Mouse (Mus musculus): ENCODE measurements at regions not wholly inside any gene's neighbourhood (a gene's known extent, or its start where the extent isn't known, plus 50 kb on each side); places are given as distances from the start of the nearest gene placed in this dataset.

DNA sequence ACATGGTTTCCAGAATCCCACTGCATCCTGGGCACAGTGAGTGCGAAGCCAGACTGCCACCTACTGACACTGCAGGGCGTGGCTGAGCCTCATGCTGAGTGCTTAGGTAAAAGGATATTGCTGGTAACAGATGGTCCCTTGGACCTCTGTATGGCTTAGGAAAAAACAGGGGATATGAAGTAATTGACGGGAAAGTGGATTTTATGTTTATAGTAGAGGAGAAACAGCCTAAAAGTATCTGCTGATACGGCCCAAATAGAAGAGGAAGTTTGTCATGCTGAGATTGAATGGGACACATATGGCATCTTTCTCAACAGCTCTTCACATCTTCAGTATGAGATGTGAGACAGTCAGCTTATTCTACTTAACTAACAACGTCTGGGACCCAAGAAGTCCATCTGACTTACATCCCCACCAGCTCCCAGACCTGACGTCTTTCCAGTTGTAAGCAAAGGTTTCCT lies 182.1 kb downstream of the Rap2a start:
- no peak for DNase-seq (ENCODE audit: low read depth in 2 of 2, low spot score in 2 of 2)

DNA sequence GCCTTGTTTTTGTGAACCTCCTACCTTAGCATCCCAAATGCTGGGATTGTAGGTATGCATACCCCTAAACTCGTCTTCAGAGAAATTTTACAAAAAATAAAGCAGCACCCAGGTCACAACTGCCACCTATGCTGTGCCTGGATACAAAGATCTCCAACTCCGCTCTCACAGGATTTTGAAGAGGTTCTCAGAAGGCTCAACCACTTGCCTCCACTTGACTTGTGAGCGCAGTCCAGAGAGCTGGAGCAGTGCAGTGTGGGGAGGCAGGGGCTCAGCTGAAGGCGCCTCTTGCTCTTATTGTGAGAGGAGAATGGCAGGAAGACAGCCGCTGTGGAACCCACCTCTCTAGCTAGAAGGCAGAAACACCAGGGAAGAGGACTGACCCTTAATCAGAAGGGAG lies 182.9 kb downstream of the Rap2a start:
- no peak for DNase-seq (ENCODE audit: low read depth in 2 of 2, low spot score in 2 of 2)

DNA sequence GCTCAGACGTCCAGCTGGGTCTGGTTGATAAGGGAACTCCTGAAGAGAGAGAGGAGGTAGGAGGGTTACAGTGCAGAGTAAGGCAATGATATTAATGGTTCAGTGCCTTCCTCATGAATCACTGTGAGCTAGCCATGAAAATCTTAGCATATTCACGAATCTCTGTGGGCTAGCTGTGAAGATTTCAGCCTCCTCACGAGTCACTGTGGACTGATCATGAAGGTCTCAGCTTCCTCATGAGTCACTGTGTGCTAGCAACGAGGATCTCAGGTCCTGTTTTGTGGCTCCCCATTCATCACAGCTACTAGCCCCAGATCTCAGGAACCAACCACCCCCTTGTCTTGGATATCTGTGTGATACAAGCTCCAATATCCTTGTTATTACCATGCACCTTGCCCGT lies 191.4 kb downstream of the Rap2a start:
- no peak for DNase-seq (ENCODE audit: low read depth in 2 of 2, low spot score in 2 of 2)

DNA sequence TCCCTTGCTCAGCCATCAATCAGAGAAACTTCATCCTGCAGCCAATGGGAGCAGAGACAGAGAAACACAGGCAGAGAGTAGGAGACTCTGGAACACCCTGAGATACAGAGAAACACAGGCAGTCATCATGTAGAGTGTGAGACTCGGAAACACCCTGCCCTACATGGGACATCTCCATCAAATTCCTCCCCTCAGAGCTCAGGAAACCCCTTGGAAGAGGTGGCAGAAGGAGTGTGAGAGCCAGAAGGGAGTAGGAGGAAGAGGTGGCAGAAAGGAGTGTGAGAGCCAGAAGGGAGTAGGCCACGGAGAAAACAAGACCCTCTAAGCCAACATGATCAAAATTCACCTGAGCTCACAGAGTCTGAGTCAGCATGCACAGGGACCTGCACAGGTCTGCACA lies 197.5 kb downstream of the Rap2a start:
- no peak for DNase-seq (ENCODE audit: low read depth in 2 of 2, low spot score in 2 of 2)

DNA sequence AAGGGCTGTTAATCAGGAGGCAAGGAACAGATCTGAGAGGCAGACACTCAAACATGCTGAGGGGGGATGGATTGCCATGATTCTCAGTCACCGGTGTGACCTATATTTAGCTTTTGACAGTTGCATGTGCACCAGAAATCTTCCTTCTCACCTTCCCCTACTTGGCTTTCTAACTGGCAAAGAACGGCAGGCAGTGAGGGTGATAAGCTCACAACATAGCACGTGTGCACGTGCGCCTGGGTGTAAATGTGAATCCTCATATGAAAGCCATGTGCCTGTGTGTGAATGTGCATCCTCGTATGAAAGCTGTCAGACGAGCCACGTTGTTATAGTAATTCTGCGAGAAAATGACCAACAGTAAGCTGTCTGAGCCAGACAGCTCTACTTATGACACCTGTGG lies 200.3 kb downstream of the Rap2a start:
- DNase-seq (ENCODE audit: low read depth in 2 of 2, low spot score in 2 of 2): no peak

DNA sequence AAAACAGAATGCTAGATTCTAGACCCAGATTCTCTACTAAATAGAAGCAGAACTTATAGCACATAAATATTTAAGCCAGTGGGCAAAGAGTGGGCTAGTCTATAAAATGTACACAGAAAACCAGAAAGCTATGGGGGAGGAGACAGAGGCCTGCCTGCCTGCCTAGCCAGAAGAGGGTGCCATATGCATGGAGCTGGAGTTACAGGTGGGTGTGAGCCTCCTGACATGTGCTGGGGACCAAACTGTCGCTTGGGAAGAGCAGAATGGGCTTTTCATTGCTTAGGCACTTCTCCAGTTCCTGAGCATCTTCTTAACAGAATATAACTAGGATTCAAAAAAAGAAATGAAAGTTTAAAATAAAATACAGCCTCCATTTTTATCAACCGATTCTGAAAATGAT lies 200.8 kb downstream of the Rap2a start:
- no peak for DNase-seq (ENCODE audit: low read depth in 2 of 2, low spot score in 2 of 2)

DNA sequence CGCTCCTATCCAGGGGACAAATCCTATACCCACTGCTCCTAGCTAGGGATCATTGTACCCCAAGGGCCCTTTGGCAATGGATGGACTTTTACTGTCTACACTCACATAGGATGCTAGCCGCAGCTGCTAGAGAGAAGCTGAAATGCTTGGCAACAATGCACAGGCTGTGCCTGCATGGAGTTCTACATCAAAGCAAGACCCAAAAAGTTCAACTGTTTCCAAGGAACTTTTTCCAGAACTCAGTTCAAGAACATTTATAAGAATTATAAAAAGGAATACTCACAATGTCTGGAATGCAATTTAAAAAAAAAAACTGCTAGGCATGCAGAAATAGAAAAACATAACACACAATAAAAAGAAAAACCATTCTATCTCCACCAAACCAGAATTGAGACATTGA lies 202.0 kb downstream of the Rap2a start:
- DNase-seq (ENCODE audit: low read depth in 2 of 2, low spot score in 2 of 2): no peak

DNA sequence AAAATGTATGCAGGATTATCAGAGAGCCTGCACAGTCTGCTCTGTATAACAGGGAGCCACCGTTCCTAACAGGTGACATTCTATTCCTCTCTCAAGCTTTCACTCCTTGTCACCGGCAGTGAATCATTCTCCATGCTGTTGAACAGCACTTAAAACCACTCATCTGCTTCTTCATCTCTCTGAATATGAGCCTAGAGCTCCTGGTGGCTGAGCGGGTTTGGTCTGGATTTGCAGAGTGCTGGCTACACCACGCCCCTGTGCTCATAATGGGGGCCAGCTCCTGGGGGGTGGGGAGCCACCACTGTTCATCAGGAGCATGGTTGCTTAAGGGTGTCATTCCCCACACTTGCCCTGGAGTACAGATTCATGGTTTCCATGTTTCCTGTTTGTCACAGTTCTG lies 207.0 kb downstream of the Rap2a start:
- no peak for DNase-seq (ENCODE audit: low read depth in 2 of 2, low spot score in 2 of 2)

DNA sequence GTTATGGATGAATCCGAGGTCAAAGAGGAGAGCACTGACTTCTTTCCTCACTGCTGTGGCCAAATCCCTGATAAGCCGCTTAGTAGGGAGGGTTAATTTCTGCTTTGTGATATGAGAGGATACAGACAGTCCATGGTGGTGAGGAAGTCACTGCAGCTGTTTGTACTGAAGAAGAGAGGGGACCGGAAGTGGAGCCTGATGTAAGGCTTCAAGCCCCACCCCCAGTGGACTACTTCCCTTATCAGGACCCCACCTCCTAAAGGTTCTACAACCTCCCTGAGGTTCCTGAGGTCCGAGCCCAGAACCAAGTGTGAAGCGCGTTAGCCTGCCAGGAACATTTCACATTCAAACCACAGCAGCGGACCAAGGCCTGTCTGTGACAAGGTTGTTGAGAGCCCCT lies 207.6 kb downstream of the Rap2a start:
- no peak for DNase-seq (ENCODE audit: low read depth in 2 of 2, low spot score in 2 of 2)

DNA sequence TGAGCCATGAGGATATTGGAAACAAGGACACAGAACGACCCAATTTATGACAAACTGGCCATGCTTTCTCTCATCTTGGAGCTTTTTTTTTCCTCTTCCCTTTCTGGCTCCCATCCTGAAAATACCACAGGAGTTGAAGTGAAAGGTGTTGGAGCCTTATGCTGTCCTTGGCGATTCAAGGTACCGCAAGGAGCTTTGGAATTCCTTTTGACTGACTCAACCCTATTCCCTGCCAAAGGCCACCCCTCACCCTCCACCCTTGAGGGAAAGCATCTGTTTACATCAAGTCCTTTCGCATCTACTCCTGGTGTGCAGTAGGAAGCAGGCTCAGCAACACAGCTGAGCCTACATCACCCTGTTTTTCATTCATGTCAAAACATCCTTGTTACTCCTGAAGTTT lies 208.5 kb downstream of the Rap2a start:
- DNase-seq (ENCODE audit: low read depth in 2 of 2, low spot score in 2 of 2): no peak

DNA sequence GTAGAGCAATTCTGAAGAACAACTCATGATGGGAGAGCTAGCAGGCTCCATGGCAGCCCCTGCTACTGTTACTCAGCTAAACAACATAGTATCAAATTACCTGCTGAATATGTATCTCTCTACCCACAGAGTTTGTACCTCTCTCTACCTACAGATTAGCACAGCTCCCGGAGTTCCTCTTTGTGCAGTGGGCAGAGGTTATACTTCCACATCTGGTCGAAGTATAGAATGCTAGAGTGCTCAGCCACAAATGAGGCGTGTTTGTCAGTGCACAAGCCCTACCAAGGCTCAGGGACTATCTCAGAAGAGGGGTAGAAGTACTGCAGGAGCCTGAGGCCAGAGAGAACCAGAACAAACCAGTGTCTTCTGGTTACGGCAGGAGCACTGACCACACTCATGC lies 211.6 kb upstream of the Ipo5 start:
- no peak for DNase-seq (ENCODE audit: low read depth in 2 of 2, low spot score in 2 of 2)

DNA sequence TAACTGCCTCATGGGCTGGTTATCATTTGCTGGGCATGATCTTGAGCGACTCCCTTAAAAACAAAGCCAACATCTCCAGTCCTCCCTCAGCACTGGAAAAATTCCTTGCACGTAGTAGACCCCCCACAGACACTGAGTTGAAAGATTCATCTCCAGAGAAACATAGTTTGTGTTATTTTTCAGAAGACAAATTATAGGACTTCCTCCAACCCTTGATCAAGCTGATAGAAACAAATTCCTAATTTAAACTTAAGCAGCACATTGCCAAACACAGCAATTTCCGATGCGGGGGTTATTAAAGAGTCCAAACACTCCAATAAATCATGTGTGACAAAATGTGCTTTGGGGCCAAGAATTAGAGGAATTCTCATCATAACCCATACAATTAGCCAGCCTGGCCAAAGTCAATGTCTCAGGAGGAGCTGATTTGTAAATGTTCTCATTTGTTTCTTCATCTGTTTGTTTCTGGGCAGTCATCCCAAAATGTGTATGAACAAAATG lies 205.7 kb upstream of the Ipo5 start:
- DNase-seq (ENCODE audit: low read depth in 2 of 2, low spot score in 2 of 2): no peak

DNA sequence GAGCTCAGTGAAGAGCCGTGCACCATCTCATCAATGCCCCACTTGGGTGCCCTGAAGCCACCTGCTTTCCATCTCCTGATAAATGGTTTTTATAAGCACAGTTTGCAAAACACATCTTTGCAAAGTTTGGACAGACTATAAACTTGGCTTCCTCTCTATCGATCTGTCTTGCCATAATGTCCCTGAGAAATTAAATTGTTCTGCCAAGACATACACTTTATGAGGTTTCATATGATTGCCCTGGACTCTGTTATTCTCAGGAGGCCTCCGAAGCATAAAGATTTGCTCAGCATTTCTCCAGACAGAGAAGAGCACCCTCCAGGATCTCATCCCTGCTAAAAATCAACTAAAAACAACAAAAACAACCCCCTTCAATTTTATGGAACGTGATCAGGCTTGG lies 200.2 kb upstream of the Ipo5 start:
- DNase-seq (ENCODE audit: low read depth in 2 of 2, low spot score in 2 of 2): no peak

DNA sequence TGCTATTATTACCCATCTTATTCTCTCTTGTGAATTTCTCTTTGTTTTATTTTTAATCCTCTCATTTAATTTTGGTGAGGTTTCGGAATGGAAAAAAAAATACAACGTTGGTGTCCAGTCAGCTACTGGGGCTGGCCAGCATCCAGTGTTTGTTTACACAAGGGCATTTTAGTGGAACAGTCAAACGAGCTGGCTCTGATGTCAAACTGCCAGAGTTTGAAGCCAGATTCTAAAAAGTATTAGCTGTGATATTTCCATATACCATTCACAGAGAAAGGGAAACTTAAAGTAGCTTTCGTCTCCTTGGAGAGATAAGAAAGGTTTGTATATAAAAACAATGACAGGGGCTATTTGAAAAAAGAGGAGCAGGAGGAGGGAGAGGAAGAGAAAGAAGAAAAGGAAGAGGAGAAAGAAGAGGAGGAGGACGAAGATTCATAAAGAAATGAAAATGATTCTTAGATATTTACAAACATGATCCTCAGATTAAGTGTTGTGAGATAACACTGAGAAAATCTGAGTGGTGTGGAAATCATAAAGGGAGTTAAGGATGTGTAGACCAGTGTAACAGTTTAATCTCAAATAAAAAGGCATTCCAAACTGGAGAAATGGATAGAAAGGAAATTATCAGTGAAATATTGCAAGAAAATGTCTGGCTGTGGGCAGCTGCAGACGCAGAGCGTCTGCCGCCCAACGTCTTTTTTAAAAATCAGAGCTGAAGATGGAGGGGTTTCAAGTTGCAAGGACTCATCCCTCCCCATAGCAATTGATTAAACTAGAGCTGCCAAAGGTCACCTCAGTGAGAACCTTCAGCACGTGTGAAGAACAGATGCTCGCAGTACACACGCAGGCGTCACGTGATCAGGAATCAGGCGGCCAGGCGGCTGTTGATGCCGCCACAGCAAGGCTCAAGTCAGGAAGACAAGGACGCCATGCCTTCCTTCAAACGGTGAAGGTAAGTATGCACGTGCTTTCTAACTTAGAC lies 190.3 kb upstream of the Ipo5 start:
- DNase-seq (ENCODE audit: low read depth in 2 of 2, low spot score in 2 of 2): no peak

DNA sequence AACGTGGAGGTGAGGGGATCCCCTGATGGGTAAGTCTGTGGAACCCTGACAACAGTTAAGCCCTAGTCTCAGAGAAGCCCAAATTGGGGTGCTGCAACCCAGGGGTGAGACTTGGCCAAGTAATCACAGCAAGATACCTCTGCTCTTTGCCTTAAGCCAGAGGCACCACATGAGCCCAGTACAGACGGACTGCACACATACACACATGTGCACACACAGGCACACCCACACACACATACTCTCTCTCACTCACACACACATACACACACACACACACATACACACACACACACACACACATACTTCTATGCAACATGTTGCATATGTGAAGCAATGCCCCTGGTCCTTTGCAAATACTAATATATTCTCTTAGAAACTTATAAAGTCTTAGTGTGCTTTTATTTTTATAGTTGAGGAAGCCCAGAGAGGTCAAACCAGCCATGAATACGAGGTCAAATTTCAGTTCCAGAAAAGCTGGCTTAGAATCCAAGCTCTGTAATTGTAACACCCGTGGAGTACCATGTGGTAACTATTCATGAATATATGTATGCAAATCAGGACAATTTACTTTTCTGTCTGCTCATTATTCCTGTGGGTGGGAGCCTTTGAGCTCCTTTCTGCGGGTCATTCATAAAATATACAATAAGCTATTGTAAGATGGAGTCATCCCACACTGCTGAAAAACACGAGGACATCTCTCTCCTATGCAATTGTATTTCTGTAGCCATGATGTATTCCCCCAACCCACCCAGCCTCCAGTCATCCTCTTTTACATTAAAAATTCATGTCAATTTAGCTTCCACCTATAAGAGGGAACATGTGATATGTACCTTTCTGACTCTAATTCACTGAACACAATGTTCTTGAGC lies 189.2 kb upstream of the Ipo5 start:
- no peak for DNase-seq (ENCODE audit: low read depth in 2 of 2, low spot score in 2 of 2)

DNA sequence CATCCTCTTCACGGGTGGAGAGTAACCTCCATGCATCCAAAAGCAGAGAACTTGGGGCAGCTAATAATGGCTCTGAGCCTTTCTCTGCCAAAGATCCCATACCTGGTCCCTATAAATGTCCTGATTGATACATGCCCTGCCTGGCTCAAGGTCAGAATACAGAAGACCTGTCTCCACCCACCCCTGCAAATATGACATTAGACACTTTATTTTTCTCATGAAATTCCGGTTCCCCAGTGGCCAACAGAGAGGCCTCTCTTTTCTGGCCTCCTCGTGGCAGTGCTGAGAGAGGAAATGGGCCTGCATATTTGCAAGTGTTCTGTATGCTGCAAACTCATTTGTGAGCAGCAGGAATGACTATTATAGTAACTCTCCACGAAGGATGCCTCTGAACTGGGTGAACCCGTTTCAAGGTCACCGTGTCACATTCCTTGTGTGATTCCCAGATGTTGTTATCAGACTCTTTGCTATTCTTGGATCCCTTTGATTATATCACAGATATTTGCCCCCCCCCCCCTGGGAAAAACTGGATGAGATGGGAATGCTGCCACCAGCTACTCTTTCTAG lies 188.4 kb upstream of the Ipo5 start:
- DNase-seq (ENCODE audit: low read depth in 2 of 2, low spot score in 2 of 2): no peak

DNA sequence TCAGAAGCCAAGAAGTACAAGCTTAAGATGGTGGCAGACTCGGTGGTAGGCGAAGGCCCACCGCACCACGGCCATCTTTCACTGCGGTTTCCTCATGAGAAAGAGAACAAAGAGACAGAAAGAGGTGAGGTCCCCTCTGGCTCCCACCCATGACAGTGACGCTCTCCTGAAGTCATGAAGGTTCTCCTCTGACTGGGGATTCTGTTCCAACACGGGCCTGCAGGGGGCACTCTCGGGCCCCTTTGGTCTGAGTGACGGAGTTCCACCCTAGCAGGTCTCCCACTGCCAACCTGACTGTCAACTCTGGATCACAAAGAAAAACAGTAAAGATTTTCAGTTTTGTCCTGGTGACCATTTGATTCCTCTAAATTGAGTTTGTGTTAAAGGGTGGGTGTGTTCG lies 182.9 kb upstream of the Ipo5 start:
- no peak for DNase-seq (ENCODE audit: low read depth in 2 of 2, low spot score in 2 of 2)

DNA sequence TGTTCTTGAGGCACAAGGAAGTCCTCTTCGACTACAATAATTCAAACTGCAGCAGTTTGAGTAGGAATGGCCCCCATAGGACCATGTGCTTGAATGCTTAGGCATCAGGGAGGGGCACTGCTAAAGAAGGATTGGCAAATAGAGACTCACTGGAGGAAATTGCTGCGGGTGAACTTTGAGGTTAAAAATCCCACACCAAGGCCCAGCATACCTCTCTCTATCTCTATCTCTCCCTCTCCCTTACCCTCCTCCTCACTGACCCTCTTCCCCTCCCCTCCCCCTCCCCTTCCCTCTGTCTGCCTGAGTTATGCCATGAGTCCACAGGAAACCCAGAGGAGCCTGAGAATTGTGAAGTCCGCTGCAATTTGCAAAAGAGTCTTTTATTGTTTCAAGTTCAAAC lies 180.8 kb upstream of the Ipo5 start:
- DNase-seq (ENCODE audit: low read depth in 2 of 2, low spot score in 2 of 2): no peak

DNA sequence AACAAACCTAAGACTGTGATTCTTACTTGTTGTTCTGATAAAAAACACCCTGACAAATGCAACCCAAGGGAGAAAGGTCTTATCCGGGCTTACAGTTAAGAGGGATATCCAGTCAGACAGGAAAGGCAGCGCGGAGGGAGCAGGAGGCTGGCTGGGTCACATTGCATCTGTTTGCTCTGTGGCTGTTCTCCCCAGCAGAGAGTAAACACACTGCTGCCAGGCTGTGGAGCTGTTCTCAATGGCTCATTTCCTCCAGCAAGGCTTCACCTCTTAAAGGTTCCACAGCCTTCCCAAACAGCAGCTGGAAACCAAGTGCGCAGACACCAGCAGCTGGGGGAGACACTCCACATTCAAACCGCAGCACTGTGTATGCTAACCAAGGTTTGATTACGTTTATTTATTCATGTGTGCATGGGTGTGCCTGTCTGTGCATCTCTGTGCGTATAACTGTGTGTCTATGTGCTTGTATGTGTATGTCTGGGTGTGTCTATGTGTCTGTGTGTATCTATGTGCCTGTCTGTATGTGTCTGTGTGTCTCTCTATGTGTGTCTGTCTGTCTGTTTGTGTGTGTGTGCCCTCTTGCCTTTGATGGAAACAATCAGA lies 179.2 kb upstream of the Ipo5 start:
- DNase-seq (ENCODE audit: low read depth in 2 of 2, low spot score in 2 of 2): no peak

DNA sequence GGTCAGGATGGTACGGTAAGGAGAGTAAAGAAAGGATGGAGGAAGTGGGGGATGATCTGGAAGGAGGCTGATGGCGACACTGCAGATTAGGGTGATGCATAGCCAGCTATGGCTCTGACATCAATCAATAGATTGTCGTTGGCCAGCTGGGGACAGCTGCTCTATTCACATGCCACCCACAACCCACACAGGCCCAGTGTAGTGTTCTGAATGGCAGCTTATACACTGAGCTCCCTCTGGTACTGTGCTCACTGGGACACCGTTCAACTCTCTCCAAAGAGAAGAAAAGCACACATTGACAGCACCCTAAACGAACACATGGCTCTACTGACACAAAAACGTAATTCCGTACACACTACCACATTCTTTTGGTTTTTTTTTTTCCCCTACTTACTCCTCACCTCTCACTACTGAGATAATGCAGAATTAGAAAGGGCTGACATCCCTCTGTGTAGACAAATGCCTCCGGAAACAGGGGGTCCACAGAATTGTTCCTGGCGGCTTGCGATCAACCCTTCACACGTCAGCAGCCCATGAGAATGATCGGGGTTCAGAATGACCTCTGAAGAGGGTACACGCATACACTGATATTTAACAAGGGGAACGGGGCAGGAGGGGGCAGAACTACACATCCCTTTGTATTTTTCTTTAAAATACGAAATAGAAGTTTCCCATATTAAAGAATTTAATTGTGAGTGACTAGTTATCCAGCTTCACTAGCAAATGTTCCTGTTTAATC lies 178.5 kb upstream of the Ipo5 start:
- no peak for DNase-seq (ENCODE audit: low read depth in 2 of 2, low spot score in 2 of 2)
